Mouse (Mus musculus) cerebellum, adult 9-11 months (tissue): ENCODE results near the gene Kcnk3.

ENCODE experiments used
- DNase-seq: peaks from one replicate; pipeline ENCODE4 v3.0.0; 2022

The Kcnk3 gene

GRCm38 (mm10) chr5:30588301-30588968 is 465 bp downstream of the Kcnk3 start:
- DNase-seq: peak; percentile 83

DNA sequence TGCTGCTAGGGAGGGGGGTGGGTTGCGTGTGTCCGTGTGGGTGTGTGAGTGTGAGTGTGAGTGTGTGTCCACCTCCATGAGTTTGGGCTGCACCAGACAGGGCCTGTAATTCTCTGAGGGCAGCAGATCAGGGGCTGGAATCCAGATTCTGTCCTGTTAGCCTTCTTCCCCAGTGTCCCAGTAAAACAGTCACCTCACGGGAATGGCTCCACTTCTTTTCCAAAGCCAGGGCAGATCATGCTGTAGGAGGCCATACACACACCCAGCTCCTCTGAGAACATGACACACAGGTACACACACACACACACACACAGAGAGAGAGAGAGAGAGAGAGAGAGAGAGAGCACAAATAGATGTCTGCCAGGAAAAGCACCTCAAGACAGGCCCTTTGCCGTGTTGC is 1.1 kb downstream of the Kcnk3 start:
- no peak for DNase-seq

- DNase-seq: peak; percentile 89
Measured at GRCm38 (mm10) chr5:30589546-30589945, 1.6 kb downstream of the Kcnk3 start.

DNA sequence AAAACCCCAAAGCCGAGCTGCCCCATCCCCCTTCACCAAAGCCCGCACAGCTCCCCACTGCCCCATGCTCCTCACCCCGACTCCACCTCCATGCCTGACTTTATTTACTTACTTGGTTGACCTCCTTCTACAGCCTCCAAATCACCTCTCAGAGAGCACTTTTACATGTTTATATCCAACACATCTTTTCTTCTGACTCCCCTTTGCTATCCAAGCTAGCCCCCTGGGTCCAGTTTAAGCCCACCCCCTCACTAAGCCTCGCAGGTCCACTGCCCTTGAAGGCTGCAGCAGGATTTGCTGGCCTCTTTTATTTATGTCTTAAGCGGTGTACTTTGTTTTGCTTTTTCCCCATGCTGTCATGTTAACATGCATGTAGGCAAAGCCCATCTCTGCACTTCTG is 2.3 kb downstream of the Kcnk3 start:
- peak; percentile 59 for DNase-seq

DNA sequence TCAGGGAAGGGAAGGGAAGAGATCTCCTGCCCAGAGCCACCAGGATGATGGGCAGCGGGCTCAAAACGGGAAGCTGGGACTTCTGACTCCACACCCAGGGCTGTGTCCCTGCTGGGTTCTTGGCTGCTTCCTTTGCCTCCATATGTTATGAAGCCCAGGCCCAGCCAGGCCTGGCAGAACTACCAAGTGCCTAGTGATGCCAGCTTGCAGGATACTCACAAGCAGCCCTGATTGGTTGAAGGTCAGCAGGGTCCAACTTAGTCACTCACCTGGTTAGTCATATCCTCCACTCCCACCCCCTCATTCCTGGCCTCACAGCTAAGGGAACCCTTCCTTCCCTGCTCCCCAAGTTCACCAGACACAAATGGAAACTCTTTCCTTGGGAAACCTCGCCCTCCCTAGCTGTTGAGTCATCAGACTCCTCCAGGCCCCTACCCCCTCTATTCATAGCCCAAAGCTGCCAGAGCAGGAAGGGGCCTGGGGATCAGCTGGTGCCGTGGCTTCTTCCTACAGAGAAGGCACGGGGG is 3.3 kb downstream of the Kcnk3 start:
- DNase-seq: peak; percentile 98

- no peak for DNase-seq
Measured at GRCm38 (mm10) chr5:30591786-30592185, 3.8 kb downstream of the Kcnk3 start.

- DNase-seq: peak; percentile 85
Measured at GRCm38 (mm10) chr5:30592279-30592980, 4.5 kb downstream of the Kcnk3 start.

- DNase-seq: no peak
Measured at GRCm38 (mm10) chr5:30593360-30593759, 5.4 kb downstream of the Kcnk3 start.

GRCm38 (mm10) chr5:30593811-30594504 is 6.0 kb downstream of the Kcnk3 start:
- no peak for DNase-seq

GRCm38 (mm10) chr5:30594953-30595560 is 7.1 kb downstream of the Kcnk3 start:
- DNase-seq: no peak

- no peak for DNase-seq
Measured at GRCm38 (mm10) chr5:30601397-30601796, 13.4 kb downstream of the Kcnk3 start.

- no peak for DNase-seq
Measured at GRCm38 (mm10) chr5:30603255-30603654, 15.3 kb downstream of the Kcnk3 start.

DNA sequence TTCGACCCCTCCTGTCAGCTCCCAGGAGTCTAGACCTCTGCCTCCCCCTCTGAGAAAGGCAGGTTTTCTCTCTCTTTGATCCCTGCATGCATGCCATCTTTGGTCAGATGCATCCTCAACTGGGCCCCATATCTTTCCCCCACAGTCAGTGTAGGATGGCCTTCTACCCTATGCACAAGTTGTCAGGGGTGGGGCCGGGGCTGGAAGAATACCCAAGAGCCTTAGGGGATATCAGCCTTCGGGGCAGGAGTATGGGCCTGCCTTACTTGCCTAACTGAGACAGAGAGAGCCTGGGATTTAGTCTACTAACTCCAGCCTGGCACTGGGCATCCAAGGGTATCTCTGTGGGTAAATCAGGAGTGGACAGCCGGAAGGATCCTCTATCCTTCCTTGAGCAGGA is 16.0 kb downstream of the Kcnk3 start:
- DNase-seq: no peak

DNA sequence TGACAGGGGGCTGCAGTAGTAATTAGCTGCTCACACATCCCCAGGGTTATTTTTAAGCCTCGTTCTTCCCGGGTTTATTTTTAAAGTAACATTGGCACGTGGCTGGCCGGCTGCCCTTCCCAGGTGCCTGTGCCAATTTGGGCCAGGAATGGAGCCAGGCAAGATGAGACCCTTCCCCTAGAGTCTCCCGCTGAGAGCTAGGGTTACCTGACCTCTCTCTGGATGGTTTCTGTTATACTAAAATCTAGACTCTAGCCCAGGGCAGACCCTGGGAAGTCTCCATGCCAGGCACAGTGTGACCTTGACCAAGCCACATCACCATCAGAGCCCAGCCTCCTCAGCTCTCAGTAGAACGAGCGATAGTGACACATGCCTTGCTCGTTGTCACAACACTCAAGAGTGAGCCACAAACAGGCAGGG is 16.8 kb downstream of the Kcnk3 start:
- no peak for DNase-seq

- DNase-seq: peak; percentile 70
Measured at GRCm38 (mm10) chr5:30605649-30606048, 17.7 kb downstream of the Kcnk3 start.

- peak; percentile 98 for DNase-seq
Measured at GRCm38 (mm10) chr5:30606424-30607073, 18.6 kb downstream of the Kcnk3 start.

DNA sequence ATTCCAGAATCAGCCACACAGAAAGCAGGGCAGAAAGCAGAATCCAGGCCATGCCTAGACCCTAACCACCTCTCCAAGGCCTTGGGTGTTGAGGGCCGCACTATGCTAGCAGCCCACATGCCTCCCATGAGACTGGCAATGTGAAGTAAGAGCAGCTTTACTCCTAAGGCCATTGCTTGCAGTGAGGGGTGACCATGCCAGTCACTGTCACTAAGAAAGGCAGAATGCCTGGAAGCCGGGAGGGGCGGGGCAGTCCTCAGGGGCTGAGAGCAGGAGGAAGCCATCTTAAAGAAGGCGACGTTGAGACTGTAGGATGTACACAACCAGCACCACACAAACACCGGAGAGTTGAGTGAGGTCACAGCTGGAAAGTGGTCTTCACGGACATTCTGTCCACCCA is 21.1 kb downstream of the Kcnk3 start:
- no peak for DNase-seq

- peak; percentile 52 for DNase-seq
Measured at GRCm38 (mm10) chr5:30609918-30610645, 22.1 kb downstream of the Kcnk3 start.

DNA sequence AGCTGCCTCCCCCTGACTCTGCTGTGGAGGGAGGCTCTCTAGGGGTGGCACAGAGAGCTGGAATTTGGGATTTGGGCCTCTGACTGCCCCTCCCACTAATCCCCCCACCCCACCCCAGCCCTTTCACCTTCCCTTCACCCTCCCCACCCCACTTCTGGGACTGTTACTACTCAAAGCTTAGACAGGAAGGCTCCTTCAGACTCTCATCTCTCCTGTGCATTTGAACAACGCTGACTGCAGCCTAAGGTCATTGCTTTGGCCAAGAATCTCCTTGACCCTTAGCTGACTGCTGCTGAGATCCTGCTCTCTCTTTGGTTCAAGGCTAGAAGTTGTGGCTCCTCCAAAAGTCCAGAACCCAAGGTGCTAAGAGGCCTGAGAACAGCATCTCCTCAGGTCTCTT is 23.1 kb downstream of the Kcnk3 start:
- DNase-seq: no peak

- DNase-seq: no peak
Measured at GRCm38 (mm10) chr5:30611689-30612088, 23.7 kb downstream of the Kcnk3 start.

DNA sequence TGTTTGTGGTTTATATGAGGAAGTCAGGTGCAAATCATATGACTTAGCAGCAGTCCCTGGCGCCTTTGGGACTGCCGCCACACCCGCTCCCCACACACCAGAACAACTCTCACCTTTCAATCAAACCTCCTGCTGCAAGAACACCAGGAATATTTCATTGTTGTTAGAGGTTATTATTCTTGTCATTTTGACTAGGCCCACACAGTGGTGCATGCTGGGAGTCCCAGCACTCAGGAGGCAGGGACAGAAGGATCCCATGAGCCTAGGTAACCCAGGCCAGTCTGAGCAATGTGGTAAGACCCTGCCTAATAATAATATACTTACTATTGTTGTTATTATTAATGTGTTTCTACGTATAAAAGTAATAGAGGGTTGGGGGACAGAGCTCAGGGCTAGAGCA is 24.6 kb downstream of the Kcnk3 start:
- no peak for DNase-seq

GRCm38 (mm10) chr5:30613242-30613641 is 25.3 kb downstream of the Kcnk3 start:
- no peak for DNase-seq
